Mouse (Mus musculus): ENCODE data around the gene Cep112.

Gene Cep112

DNA sequence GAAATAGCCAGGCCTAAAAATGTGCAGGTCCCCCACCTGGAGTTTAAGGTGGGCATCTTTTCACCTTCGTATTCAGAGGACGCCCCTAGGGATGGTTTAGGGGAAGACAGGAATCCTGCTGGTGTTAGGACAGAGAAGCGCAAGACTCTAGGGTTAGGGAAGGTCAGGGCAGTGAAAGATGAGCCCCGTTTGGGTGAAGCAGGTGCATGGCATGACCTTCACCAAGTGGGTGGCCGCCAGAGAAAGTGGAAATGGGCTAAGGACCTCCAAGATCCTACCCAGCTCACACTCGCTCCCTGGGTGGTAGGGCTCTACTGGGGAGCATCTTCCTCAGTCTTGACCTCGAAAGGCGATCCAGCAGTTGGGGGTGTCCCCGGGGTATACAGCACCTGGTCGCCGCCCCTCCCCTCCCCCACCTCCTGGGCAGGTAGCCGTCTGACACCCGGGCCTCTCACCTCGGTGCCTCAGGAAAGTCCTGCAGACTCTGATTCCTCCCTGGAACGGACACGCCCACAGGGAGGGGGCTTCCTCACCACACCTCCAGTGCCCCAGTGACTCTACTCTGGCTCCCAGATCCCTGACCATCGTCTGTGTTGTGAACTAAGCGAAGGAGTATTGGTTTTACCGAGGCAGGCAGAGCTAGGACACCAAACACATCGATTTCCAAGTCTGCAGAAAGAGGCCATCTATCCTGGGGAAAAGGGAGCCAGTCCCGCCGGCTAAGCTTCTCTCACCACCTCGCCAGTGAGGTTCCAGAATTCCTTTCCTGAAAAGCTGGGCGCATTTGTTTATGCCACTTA, 484.6 kb downstream of the Cep112 start:
- DNase-seq (ENCODE audit: low spot score in 2 of 2), result no peak
